Mouse (Mus musculus): Measurements from ENCODE around the gene Rnf19b. TPM values are rescaled to one million over a fixed set of nuclear protein-coding genes. Genes with fewer than 3 reads are reported as not detected.
A peak's percentile ranks its signal among the peaks of the same experiment; 100 is the strongest.

Rnf19b gene
- polyA plus RNA-seq, 1 experiment from 2014 or later: 7.1 TPM

- H3K4me2 ChIP-seq: no peak overlapping the region
- H3K4me1 ChIP-seq: peaks cover 13% of the 10 kb centered on the region; the same call in 1 of the 2 replicates
- no peaks in the 10 kb centered on the region for H3K9me3 ChIP-seq (replicated peaks)
- no peak overlapping the region for H3K27ac ChIP-seq
- ATAC-seq: no peak
- no peak overlapping the region for H3K4me3 ChIP-seq
- H3K9ac ChIP-seq: no peak overlapping the region
- H3K27me3 ChIP-seq (replicated peaks): peaks cover 32% of the 10 kb centered on the region
- no peaks in the 10 kb centered on the region for H3K36me3 ChIP-seq
- WGBS (ENCODE audit: insufficient replicate concordance): 52% methylated on average over 4 of the region's 4 CpGs
Measured at GRCm38 (mm10) chr4:129021886-129022285, 36.2 kb upstream of the Rnf19b start.

GRCm38 (mm10) chr4:129023884-129024283, 34.2 kb upstream of the Rnf19b start:
- H3K27ac ChIP-seq: no peak overlapping the region
- H3K4me1 ChIP-seq: peaks cover 13% of the 10 kb centered on the region; the same call in 1 of the 2 replicates
- H3K9ac ChIP-seq: no peak overlapping the region
- no peaks in the 10 kb centered on the region for H3K9me3 ChIP-seq (replicated peaks)
- WGBS (ENCODE audit: insufficient replicate concordance): 60% methylated on average over 6 of the region's 6 CpGs
- no peak for ATAC-seq
- H3K27me3 ChIP-seq (replicated peaks): peaks cover 22% of the 10 kb centered on the region; the same call in 1 of the 2 replicates
- no peak overlapping the region for H3K4me2 ChIP-seq
- no peaks in the 10 kb centered on the region for H3K36me3 ChIP-seq
- no peak overlapping the region for H3K4me3 ChIP-seq

GRCm38 (mm10) chr4:129024775-129025174, 33.3 kb upstream of the Rnf19b start:
- no peak overlapping the region for H3K4me3 ChIP-seq
- no peak overlapping the region for H3K9ac ChIP-seq
- H3K4me1 ChIP-seq: peaks cover 13% of the 10 kb centered on the region; the same call in 1 of the 2 replicates
- ATAC-seq: peak; percentile 59
- H3K4me2 ChIP-seq: no peak overlapping the region
- no peaks in the 10 kb centered on the region for H3K36me3 ChIP-seq
- no peaks in the 10 kb centered on the region for H3K9me3 ChIP-seq (replicated peaks)
- 30% methylated on average over 6 of the region's 6 CpGs for WGBS (ENCODE audit: insufficient replicate concordance)
- peaks cover 16% of the 10 kb centered on the region; the same call in 1 of the 2 replicates for H3K27me3 ChIP-seq (replicated peaks)
- H3K27ac ChIP-seq: 0 out of 2 replicates have a peak overlapping the region, but pooled peaks have one; percentile 17

- Histone ChIP-seq H3K9me3 (replicated peaks) (no peaks in the 10 kb centered on the region), H3K4me3 (no peak overlapping the region), H3K27ac (no peak overlapping the region), H3K27me3 (replicated peaks) (peaks cover 7% of the 10 kb centered on the region; the same call in 1 of the 2 replicates), H3K4me2 (no peak overlapping the region), H3K4me1 (peaks cover 13% of the 10 kb centered on the region; the same call in 1 of the 2 replicates), H3K9ac (no peak overlapping the region), H3K36me3 (no peaks in the 10 kb centered on the region)
- no peak for ATAC-seq
- WGBS (ENCODE audit: insufficient replicate concordance): 72% methylated on average over 3 of the region's 3 CpGs
Measured at GRCm38 (mm10) chr4:129025707-129026106, 32.4 kb upstream of the Rnf19b start.

- WGBS (ENCODE audit: insufficient replicate concordance): 77% methylated on average over 4 of the region's 4 CpGs
- ATAC-seq: no peak
Measured at GRCm38 (mm10) chr4:129030746-129031145, 27.3 kb upstream of the Rnf19b start.

GRCm38 (mm10) chr4:129031408-129031965, 26.6 kb upstream of the Rnf19b start:
- Histone ChIP-seq H3K36me3 (no peaks in the 10 kb centered on the region), H3K9ac (no peak overlapping the region), H3K27me3 (replicated peaks) (peaks cover 12% of the 10 kb centered on the region; the same call in 1 of the 2 replicates), H3K4me3 (no peak overlapping the region), H3K9me3 (replicated peaks) (no peaks in the 10 kb centered on the region), H3K27ac (no peak overlapping the region), H3K4me1 (peaks cover 26% of the 10 kb centered on the region), H3K4me2 (no peak overlapping the region)
- 57% methylated on average over 8 of the region's 8 CpGs for WGBS (ENCODE audit: insufficient replicate concordance)
- no peak for ATAC-seq

More at GRCm38 (mm10) chr4:129030746-129031145, 27.3 kb upstream of the Rnf19b start:
- Histone ChIP-seq H3K4me1 (peaks cover 22% of the 10 kb centered on the region), H3K27me3 (replicated peaks) (peaks cover 9% of the 10 kb centered on the region; the same call in 1 of the 2 replicates), H3K27ac (no peak overlapping the region), H3K4me2 (no peak overlapping the region), H3K9me3 (replicated peaks) (no peaks in the 10 kb centered on the region), H3K36me3 (no peaks in the 10 kb centered on the region), H3K4me3 (no peak overlapping the region), H3K9ac (no peak overlapping the region)

GRCm38 (mm10) chr4:129032133-129032962, 25.7 kb upstream of the Rnf19b start:
- Histone ChIP-seq H3K9ac (no peak overlapping the region), H3K27ac (peak overlapping the region; percentile 23; the same call in 1 of the 2 replicates), H3K4me3 (no peak overlapping the region), H3K27me3 (replicated peaks) (peaks cover 12% of the 10 kb centered on the region; the same call in 1 of the 2 replicates), H3K4me2 (peak overlapping the region; percentile 59; the same call in 1 of the 2 replicates), H3K4me1 (peaks cover 26% of the 10 kb centered on the region), H3K9me3 (replicated peaks) (no peaks in the 10 kb centered on the region), H3K36me3 (no peaks in the 10 kb centered on the region)
- WGBS (ENCODE audit: insufficient replicate concordance): 24% methylated on average over 11 of the region's 11 CpGs
- no peak for ATAC-seq

GRCm38 (mm10) chr4:129032963-129033951, 24.8 kb upstream of the Rnf19b start:
- H3K9ac ChIP-seq: no peak overlapping the region
- H3K4me1 ChIP-seq: peaks cover 26% of the 10 kb centered on the region
- no peaks in the 10 kb centered on the region for H3K36me3 ChIP-seq
- peak overlapping the region; percentile 23 for H3K27ac ChIP-seq
- H3K27me3 ChIP-seq (replicated peaks): peaks cover 12% of the 10 kb centered on the region; the same call in 1 of the 2 replicates
- H3K4me2 ChIP-seq: peak overlapping the region; percentile 59
- 7% methylated on average over 17 of the region's 17 CpGs for WGBS (ENCODE audit: insufficient replicate concordance)
- ATAC-seq: peak; percentile 68
- peak overlapping the region; percentile 27 for H3K4me3 ChIP-seq
- H3K9me3 ChIP-seq (replicated peaks): no peaks in the 10 kb centered on the region

GRCm38 (mm10) chr4:129034224-129034623, 23.8 kb upstream of the Rnf19b start:
- no peaks in the 10 kb centered on the region for H3K9me3 ChIP-seq (replicated peaks)
- no peaks in the 10 kb centered on the region for H3K36me3 ChIP-seq
- H3K4me1 ChIP-seq: peaks cover 26% of the 10 kb centered on the region
- no peak overlapping the region for H3K9ac ChIP-seq
- no peak overlapping the region for H3K4me3 ChIP-seq
- H3K27ac ChIP-seq: no peak overlapping the region
- no peak overlapping the region for H3K4me2 ChIP-seq
- 68% methylated on average over 3 of the region's 3 CpGs for WGBS (ENCODE audit: insufficient replicate concordance)
- no peak for ATAC-seq
- peaks cover 12% of the 10 kb centered on the region; the same call in 1 of the 2 replicates for H3K27me3 ChIP-seq (replicated peaks)

GRCm38 (mm10) chr4:129034706-129035660, 23.1 kb upstream of the Rnf19b start:
- 44% methylated on average over 13 of the region's 13 CpGs for WGBS (ENCODE audit: insufficient replicate concordance)
- Histone ChIP-seq H3K36me3 (no peaks in the 10 kb centered on the region), H3K4me2 (no peak overlapping the region), H3K4me1 (peaks cover 26% of the 10 kb centered on the region), H3K9ac (no peak overlapping the region), H3K4me3 (no peak overlapping the region), H3K27ac (no peak overlapping the region), H3K27me3 (replicated peaks) (peaks cover 12% of the 10 kb centered on the region; the same call in 1 of the 2 replicates), H3K9me3 (replicated peaks) (no peaks in the 10 kb centered on the region)
- no peak for ATAC-seq
